Mouse (Mus musculus) neural tube, embryonic 14.5 days (tissue): ENCODE data around the gene Chchd10. TPM values are rescaled to one million over a fixed set of nuclear protein-coding genes. Genes with fewer than 3 reads are reported as not detected.
A peak's percentile ranks its signal among the peaks of the same experiment; 100 is the strongest.

Experiments
- ATAC-seq: fragments of 200-750 bp; cut with Nextera tagmentation; 2 replicates; pipeline ENCODE4 v1.8.0; 2017; ENCODE audit warnings: low read depth, mild to moderate bottlenecking, moderate TSS enrichment, moderate library complexity
- H3K27ac ChIP-seq: fragments of 300-500 bp; sonication (generic); 2 replicates; pipeline ENCODE4 v1.5.1; 2014; ENCODE audit warnings: low read depth, mild to moderate bottlenecking, control low read depth, low read length, moderate library complexity, mixed read lengths
- H3K27me3 ChIP-seq: fragments of 300-500 bp; sonication (generic); 2 replicates; pipeline ENCODE4 v1.6.1; 2014; ENCODE audit warnings: low read length; ENCODE audit not compliant: control insufficient read depth, insufficient read depth
- H3K36me3 ChIP-seq: fragments of 300-500 bp; sonication (generic); 2 replicates; pipeline ENCODE4 v1.6.1; 2014; ENCODE audit warnings: low read length, mixed read lengths; ENCODE audit not compliant: control insufficient read depth, insufficient read depth
- H3K4me1 ChIP-seq: fragments of 300-500 bp; sonication (generic); 2 replicates; pipeline ENCODE4 v1.6.1; 2014; ENCODE audit warnings: low read length; ENCODE audit not compliant: control insufficient read depth, insufficient read depth
- H3K4me2 ChIP-seq: fragments of 300-500 bp; sonication (generic); 2 replicates; pipeline ENCODE4 v1.6.1; 2014; ENCODE audit warnings: mild to moderate bottlenecking, low read depth, low read length, control low read depth
- H3K4me3 ChIP-seq: fragments of 300-500 bp; sonication (generic); 2 replicates; pipeline ENCODE4 v1.5.1; 2014; ENCODE audit warnings: low read depth, low read length, control low read depth, mixed read lengths
- H3K9ac ChIP-seq: fragments of 300-500 bp; sonication (generic); replicated peaks from 2 replicates; pipeline ENCODE4 v1.6.1; 2014; ENCODE audit warnings: low read depth, mild to moderate bottlenecking, control low read depth, low read length, mixed read lengths
- H3K9me3 ChIP-seq: fragments of 300-500 bp; sonication (generic); 2 replicates; pipeline ENCODE4 v1.6.1; 2016; ENCODE audit warnings: low read length; ENCODE audit not compliant: control insufficient read depth
- WGBS: fragments of 180-500 bp; shearing (Covaris S2); extraction: QIAGEN DNeasy Blood & Tissue Kit; methylation state at CpG from one replicate; pipeline ENCODE4 v1.1.7; 2014; 5-methylcytosine and 5-hydroxymethylcytosine counted together
- polyA plus RNA-seq: library from polyadenylated mRNA; unstranded; fragments of >200 nt; fragmentation: Nextera tagmentation; extraction: Ambion mirVana; gene quantifications from 2 replicates; pipeline ENCODE4 v1.2.1, GENCODE M21; 2014

Chchd10 gene
- polyA plus RNA-seq, 1 experiment from 2014 or later, result 158 TPM

GRCm38 (mm10) chr10:75934991-75935390 lies 2.1 kb downstream of the Chchd10 start:
- Histone ChIP-seq H3K4me3 (no peak overlapping the region), H3K9me3 (no peaks in the 10 kb centered on the region), H3K4me2 (peak overlapping the region; percentile 95), H3K4me1 (peaks cover 19% of the 10 kb centered on the region), H3K9ac (no peak overlapping the region), H3K36me3 (no peaks in the 10 kb centered on the region), H3K27me3 (peaks cover 3% of the 10 kb centered on the region; the same call in 1 of the 2 replicates), H3K27ac (no peak overlapping the region)
- no peak for ATAC-seq
- WGBS, result 89% methylated on average over 1 of the region's 1 CpGs

- Histone ChIP-seq H3K4me3 (peak within 1 kb of the TSS; percentile 54), H3K4me2 (peak within 1 kb of the TSS; percentile 95), H3K27me3 (peaks cover 3% of the 10 kb centered on the region; the same call in 1 of the 2 replicates), H3K27ac (peak within 1 kb of the TSS; percentile 57; the same call in 1 of the 2 replicates), H3K4me1 (peaks cover 19% of the 10 kb centered on the region), H3K36me3 (no peaks in the 10 kb centered on the region), H3K9ac (peak within 1 kb of the TSS; percentile 56), H3K9me3 (no peaks in the 10 kb centered on the region)
- 1% methylated on average over 51 of the region's 51 CpGs for WGBS
- peak; percentile 69 for ATAC-seq
Measured at GRCm38 (mm10) chr10:75935680-75936541, 3.0 kb downstream of the Chchd10 start, which contains the start of gene Mmp11. Gene Mmp11, minus strand, starts transcription at chr10:75936496.

- Histone ChIP-seq H3K4me1 (peaks cover 10% of the 10 kb centered on the region), H3K27ac (no peak overlapping the region), H3K36me3 (no peaks in the 10 kb centered on the region), H3K4me3 (no peak overlapping the region), H3K4me2 (peak overlapping the region; percentile 23; the same call in 1 of the 2 replicates), H3K9me3 (no peaks in the 10 kb centered on the region), H3K9ac (no peak overlapping the region), H3K27me3 (no peaks in the 10 kb centered on the region)
- ATAC-seq, result no peak
- WGBS, result 38% methylated on average over 18 of the region's 18 CpGs
Measured at GRCm38 (mm10) chr10:75936909-75937667, 4.2 kb downstream of the Chchd10 start.

- H3K27ac ChIP-seq, result no peak overlapping the region
Measured at GRCm38 (mm10) chr10:75937851-75938643, 5.1 kb downstream of the Chchd10 start.

GRCm38 (mm10) chr10:75939481-75940234 lies 6.7 kb downstream of the Chchd10 start:
- Histone ChIP-seq H3K27ac (no peak overlapping the region), H3K36me3 (no peaks in the 10 kb centered on the region), H3K9ac (no peak overlapping the region), H3K4me2 (no peak overlapping the region), H3K27me3 (no peaks in the 10 kb centered on the region), H3K9me3 (no peaks in the 10 kb centered on the region), H3K4me3 (no peak overlapping the region; the same call in 1 of the 2 replicates), H3K4me1 (peaks cover 5% of the 10 kb centered on the region; the same call in 1 of the 2 replicates)
- 39% methylated on average over 9 of the region's 9 CpGs for WGBS
- ATAC-seq, result no peak

More at GRCm38 (mm10) chr10:75937851-75938643, 5.1 kb downstream of the Chchd10 start:
- no peak for ATAC-seq
- H3K4me1 ChIP-seq, result peaks cover 2% of the 10 kb centered on the region; the same call in 1 of the 2 replicates
- no peaks in the 10 kb centered on the region for H3K36me3 ChIP-seq
- 56% methylated on average over 10 of the region's 10 CpGs for WGBS
- no peaks in the 10 kb centered on the region for H3K27me3 ChIP-seq
- H3K4me2 ChIP-seq, result no peak overlapping the region
- H3K9ac ChIP-seq, result no peak overlapping the region
- no peak overlapping the region for H3K4me3 ChIP-seq
- no peaks in the 10 kb centered on the region for H3K9me3 ChIP-seq

GRCm38 (mm10) chr10:75940520-75940919 lies 7.6 kb downstream of the Chchd10 start, which contains the start of gene Gm867:
Gene Gm867, minus strand, starts transcription at chr10:75940672.
- Histone ChIP-seq H3K9ac (no peak within 1 kb of the TSS), H3K27me3 (no peaks in the 10 kb centered on the region), H3K27ac (no peak within 1 kb of the TSS), H3K4me3 (no peak within 1 kb of the TSS; the same call in 1 of the 2 replicates), H3K4me2 (no peak within 1 kb of the TSS), H3K9me3 (no peaks in the 10 kb centered on the region), H3K4me1 (peaks cover 3% of the 10 kb centered on the region; the same call in 1 of the 2 replicates), H3K36me3 (no peaks in the 10 kb centered on the region)
- no peak for ATAC-seq
- 79% methylated on average over 5 of the region's 5 CpGs for WGBS

GRCm38 (mm10) chr10:75941042-75941824 lies 8.3 kb downstream of the Chchd10 start:
- no peak for ATAC-seq
- Histone ChIP-seq H3K27me3 (no peaks in the 10 kb centered on the region), H3K4me2 (no peak overlapping the region), H3K4me1 (peaks cover 3% of the 10 kb centered on the region; the same call in 1 of the 2 replicates), H3K4me3 (no peak overlapping the region), H3K36me3 (no peaks in the 10 kb centered on the region), H3K27ac (no peak overlapping the region), H3K9me3 (no peaks in the 10 kb centered on the region), H3K9ac (no peak overlapping the region)
- WGBS, result 65% methylated on average over 9 of the region's 9 CpGs
